Mouse (Mus musculus): ENCODE measurements at regions not wholly inside any gene's neighbourhood (a gene's known extent, or its start where the extent isn't known, plus 50 kb on each side); places are given as distances from the start of the nearest gene placed in this dataset.

DNA sequence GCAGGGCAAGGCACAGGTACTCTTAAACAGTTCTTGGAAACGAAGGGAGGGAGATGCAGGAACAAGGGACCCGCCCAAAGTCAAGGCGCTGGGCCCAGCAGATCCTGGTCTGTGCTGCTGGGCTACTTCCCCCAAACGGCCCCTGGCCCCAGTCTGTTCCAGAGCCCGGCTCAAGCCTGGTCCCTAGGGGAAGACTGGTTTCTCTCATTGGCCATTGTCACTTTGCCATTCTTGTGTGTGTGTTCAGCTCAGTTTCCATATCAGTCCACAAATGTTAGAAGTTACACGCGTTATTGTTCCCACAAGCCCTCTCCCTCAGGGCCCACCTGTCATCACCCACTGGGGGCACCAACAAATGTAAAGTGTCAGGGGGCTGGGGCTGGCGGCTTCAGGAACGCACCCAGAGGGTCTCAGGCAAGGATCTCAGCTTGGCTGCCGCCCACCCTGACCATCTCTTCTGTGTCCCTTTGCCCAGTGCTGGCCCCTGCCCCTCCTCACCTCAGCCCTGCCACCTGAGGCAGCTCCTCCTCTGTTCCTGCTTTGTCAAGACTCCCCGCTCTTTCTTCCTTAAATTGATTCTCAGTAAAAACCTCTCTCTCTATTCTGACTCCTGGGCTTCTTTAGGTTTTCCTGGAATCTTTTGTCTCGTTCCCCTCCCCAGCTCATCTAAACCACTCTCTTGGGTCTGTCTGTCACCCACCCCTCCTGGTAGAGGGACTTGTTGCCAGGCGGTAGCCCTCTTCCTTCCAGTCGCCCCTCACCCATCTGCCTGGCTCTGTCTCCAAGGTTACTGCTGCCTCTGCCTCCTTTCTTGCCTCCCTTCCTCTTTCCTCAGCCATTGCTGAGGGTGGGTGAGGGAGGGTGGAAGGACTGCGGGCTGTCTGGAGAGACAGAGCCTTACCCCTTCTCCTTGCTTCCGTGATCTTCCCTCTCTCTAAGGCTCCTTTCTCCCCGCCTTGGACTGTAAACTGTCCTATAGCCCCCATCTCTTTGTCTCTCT lies 69.2 kb upstream of the 4931429L15Rik start:
- no peak for DNase-seq (ENCODE audit: low spot score)

DNA sequence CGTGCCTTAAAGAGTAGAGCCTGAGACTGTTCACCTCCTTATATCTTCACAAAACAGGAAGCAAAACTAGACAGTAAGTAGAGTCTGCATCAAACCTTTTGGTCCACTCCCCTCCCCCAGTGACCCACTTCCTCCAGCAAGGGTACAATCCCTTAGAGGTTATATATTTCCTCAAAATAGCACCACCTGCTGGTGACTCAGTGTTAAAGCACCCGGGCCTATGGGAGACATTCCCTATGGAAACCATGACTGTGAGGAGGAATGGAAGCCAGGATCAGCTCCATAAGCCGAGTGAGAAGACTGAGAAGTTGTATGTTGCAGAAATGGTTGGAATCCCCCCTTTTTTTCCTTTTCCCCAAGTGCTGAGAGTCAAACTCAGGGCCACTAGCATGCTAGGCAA lies 66.5 kb upstream of the 4931429L15Rik start:
- DNase-seq (ENCODE audit: low spot score) = no peak

DNA sequence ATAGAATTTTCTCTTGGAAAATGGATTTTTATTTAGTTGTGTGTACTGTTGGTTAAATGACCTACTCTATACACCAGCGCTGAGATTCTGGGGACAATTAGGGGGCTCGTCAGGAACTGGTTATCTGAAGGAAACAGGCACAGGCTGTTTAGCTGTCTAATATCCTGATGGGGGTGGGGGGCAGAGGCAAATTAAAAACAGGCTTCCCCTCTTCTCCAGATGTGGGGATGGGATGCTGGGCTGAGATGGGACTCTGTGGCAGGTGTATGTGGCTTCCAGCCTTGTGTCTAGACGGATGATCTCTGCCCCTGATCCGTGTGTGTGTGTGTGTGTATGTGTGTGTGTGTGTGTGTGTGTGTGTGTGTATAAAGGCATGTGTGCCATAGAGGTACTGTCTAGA lies 61.6 kb upstream of the 4931429L15Rik start:
- DNase-seq (ENCODE audit: low spot score) = no peak

DNA sequence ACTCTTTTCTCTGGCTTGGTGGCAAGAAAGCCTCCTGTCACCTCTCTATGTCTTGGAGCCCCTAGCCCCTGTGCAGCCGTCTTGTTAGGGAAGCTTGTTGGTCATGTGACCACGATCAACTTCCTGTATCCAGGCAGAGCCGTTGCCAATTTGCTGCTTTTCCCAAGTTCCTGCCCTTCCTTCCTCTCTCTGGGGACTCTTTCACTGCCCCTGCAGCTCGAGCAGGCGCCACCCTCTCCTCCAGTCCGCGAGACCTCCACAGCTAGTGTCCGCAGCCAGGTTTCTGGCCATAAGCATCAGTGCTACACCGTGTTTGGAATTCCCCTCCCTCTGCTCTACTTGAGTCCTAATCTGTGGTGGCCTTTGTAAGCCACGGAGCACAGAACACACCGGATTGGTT lies 59.7 kb upstream of the 4931429L15Rik start:
- DNase-seq (ENCODE audit: low spot score) = no peak

DNA sequence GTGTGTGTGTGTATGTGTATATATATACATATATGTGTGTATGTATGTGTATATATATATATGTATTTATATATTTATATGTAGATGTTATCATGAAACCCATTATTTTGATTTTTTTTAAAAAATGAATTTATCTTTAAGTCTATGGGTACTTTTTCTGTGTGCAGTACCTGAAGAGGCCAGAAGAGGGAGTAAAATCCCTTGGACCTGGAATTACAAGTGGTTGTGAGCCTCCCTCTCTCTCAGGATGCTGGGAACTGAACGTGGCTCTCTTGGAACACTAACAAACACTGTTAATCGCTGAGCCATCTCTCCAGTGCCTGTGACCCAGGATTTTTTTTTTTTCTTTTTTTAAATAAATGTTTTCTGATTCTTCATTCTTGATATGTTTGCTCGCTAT lies 58.6 kb upstream of the 4931429L15Rik start:
- DNase-seq (ENCODE audit: low spot score) = no peak

All from ovary, adult 18-20 months (tissue).